Mouse (Mus musculus) embryonic fibroblast, embryonic 13.5 days (primary cell): ENCODE measurements around the gene Olfr191.

ENCODE experiments used
- CTCF ChIP-seq: IDR thresholded peaks from 2 replicates; pipeline ENCODE4 v1.5.1; 2011; ENCODE audit warnings: mild to moderate bottlenecking, control low read depth, low read length, moderate library complexity, borderline replicate concordance; ENCODE audit not compliant: insufficient read depth
- POLR2A ChIP-seq: IDR thresholded peaks from 2 replicates; pipeline ENCODE4 v1.6.1; 2011; ENCODE audit warnings: low read depth, mild to moderate bottlenecking, control low read depth, low read length, moderate library complexity

- TF ChIP-seq CTCF, result no peak
- TF ChIP-seq POLR2A, result no peak
These were observed 40.8 kb downstream of the Olfr191 start for GRCm38 (mm10) chr16:59048860-59049259.
